Mouse (Mus musculus) liver, postnatal 0 days (tissue): Measurements from ENCODE around the gene Elavl2.

ENCODE experiments used
- CTCF ChIP-seq: sonication (generic); IDR thresholded peaks from 2 replicates; pipeline ENCODE4 v1.5.1; 2016; ENCODE audit warnings: antibody characterized with exemption, low read depth
- EP300 ChIP-seq: IDR thresholded peaks from 2 replicates; pipeline ENCODE4 v1.6.1; 2016; ENCODE audit warnings: antibody characterized with exemption, low read depth, mild to moderate bottlenecking

DNA sequence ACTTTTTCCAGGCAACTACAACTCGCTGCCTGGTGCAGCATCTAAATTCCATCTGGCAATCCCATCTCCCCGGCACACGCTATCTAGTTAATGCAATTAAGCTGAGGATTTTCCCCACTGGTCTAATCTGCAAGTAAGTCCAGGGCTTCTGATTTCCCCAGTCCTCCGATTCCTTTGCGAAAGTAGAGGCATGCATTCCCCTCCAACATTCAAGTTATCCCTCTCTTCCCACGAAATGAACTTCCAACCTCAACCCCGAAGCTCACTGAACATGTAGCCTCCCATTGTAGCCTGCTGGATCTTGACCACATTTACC lies 25.3 kb downstream of the Elavl2 start:
- TF ChIP-seq EP300 (no peak), CTCF (no peak)
